Mouse (Mus musculus): ENCODE results near the gene Rabl6.

- TF ChIP-seq POLR2A (IDR thresholded peaks at IDR 0.05; ENCODE audit: extremely low read depth, insufficient read depth, low read length) (no peak), CTCF (IDR thresholded peaks at IDR 0.05; ENCODE audit: extremely low read depth, insufficient read depth, low read length) (peak; percentile 40)
Measured at GRCm38 (mm10) chr2:25634046-25634445, 25.7 kb upstream of the Rabl6 start.

All from cortical plate, adult 2 months (tissue).